Comparison of ENCODE assay signal across 9 mouse cellular contexts in genomic region chr4:135565400-135565799, GRCm38 (mm10). TPM values are rescaled to one million over a fixed set of nuclear protein-coding genes. Genes with fewer than 3 reads are reported as not detected.
A peak's percentile ranks its signal among the peaks of the same experiment; 100 is the strongest.
DNase-seq lines count a peak whose midpoint lies in the region; ATAC-seq and TF ChIP-seq lines count a peak whose summit lies in the region.
"Had no signal": no experiment of that assay in that cellular context is flagged by ENCODE, and none has a peak within 500 bp of the region (broad histone marks: within the 10 kb centered on the region; RNA-seq: fewer than 3 reads in every experiment).

No protein-coding gene starts in this region.

- H3K4me1 ChIP-seq in liver, postnatal 0 days (ENCODE audit: insufficient read depth), result peaks cover 13% of the 10 kb centered on the region

- no peak overlapping the region for H3K4me2 ChIP-seq in liver, postnatal 0 days (ENCODE audit: low read depth, low read length)

- TF ChIP-seq EP300 in liver, postnatal 0 days (IDR thresholded peaks at IDR 0.05; ENCODE audit: low read depth), result no peak

- peak; percentile 38 for DNase-seq in adrenal gland, adult 2 months
- no peak for DNase-seq in adrenal gland, adult 8-10 months
- peak; percentile 76 for DNase-seq in adrenal gland, postnatal 14 days
- DNase-seq in heart, postnatal 4 days, result peak; percentile 88
- no peak for DNase-seq in liver, postnatal 0 days
- DNase-seq in layer of hippocampus, postnatal 36 days, result no peak
- no peak for DNase-seq in Muller cell, postnatal 12 days (ENCODE audit: inconsistent ontology term)
- no peak for DNase-seq in cerebellum, adult 11-12 months

- ATAC-seq in liver, postnatal 0 days, result peak; percentile 43; the same call in 1 of the 2 replicates

- TF ChIP-seq CTCF in liver, postnatal 0 days (IDR thresholded peaks at IDR 0.05; ENCODE audit: low read depth), result no peak

- H3K9me3 ChIP-seq in liver, postnatal 0 days (ENCODE audit: low read length), result no peaks in the 10 kb centered on the region

- H3K27me3 ChIP-seq in liver, postnatal 0 days (ENCODE audit: insufficient read depth, low read length), result peaks cover 28% of the 10 kb centered on the region

- no peak overlapping the region for H3K9ac ChIP-seq in liver, postnatal 0 days (replicated peaks)

- H3K4me3 ChIP-seq in liver, postnatal 0 days (ENCODE audit: low read depth, low read length), result no peak overlapping the region

- H3K36me3 ChIP-seq in liver, postnatal 0 days (replicated peaks; ENCODE audit: insufficient read depth, low read length), result no peaks in the 10 kb centered on the region

- no peak overlapping the region for H3K27ac ChIP-seq in liver, postnatal 0 days (ENCODE audit: low read depth)

- WGBS in liver, postnatal 0 days (ENCODE audit: insufficient replicate concordance), result 49% methylated on average over 9 of the region's 9 CpGs

RNA-seq across cellular contexts. Expression of gene Grhl3, which starts 8.0 kb away (rescaled TPM):
- under 1 TPM in 1 of 2 experiments, not detected in 1; 0.10 TPM for total RNA-seq in adrenal gland, adult 2 months (2021)
- polyA plus RNA-seq in adrenal gland, adult 2 months (2012; rRNA removed), result not detected in 2 replicates
- under 1 TPM in 2 of 4 experiments, not detected in 2; 0.15 to 0.24 TPM for total RNA-seq in adrenal gland, adult 8-10 months (2022)
- 0.23 and 0.37 TPM in 2 replicates for total RNA-seq in adrenal gland, postnatal 14 days (2021)
- 1 to 10 TPM; 1.0 to 1.2 TPM for total RNA-seq in heart, postnatal 4 days (2021)
- 0.21 and 0.46 TPM in 2 replicates for polyA plus RNA-seq in liver, postnatal 0 days (2015; fragmentation: Nextera tagmentation; extraction: Ambion mirVana)
- under 1 TPM; 0.66 to 0.70 TPM for total RNA-seq in layer of hippocampus, postnatal 36 days (2021)
- total RNA-seq: common myeloid progenitor, adult 5-6 weeks had no signal

Comparison
In these comparisons a context has a peak if more than half of its experiments do, and no peak if none do; other contexts are left out.
1. DNase-seq: peak in adrenal gland, adult 2 months (single experiment), adrenal gland, postnatal 14 days (single experiment) and heart, postnatal 4 days (single experiment); none in adrenal gland, adult 8-10 months (single experiment), liver, postnatal 0 days (single experiment), layer of hippocampus, postnatal 36 days (0 of 2), Muller cell, postnatal 12 days (single experiment) and cerebellum, adult 11-12 months (single experiment).